Comparison of ENCODE assay signal across 13 mouse cellular contexts in the genomic region with DNA sequence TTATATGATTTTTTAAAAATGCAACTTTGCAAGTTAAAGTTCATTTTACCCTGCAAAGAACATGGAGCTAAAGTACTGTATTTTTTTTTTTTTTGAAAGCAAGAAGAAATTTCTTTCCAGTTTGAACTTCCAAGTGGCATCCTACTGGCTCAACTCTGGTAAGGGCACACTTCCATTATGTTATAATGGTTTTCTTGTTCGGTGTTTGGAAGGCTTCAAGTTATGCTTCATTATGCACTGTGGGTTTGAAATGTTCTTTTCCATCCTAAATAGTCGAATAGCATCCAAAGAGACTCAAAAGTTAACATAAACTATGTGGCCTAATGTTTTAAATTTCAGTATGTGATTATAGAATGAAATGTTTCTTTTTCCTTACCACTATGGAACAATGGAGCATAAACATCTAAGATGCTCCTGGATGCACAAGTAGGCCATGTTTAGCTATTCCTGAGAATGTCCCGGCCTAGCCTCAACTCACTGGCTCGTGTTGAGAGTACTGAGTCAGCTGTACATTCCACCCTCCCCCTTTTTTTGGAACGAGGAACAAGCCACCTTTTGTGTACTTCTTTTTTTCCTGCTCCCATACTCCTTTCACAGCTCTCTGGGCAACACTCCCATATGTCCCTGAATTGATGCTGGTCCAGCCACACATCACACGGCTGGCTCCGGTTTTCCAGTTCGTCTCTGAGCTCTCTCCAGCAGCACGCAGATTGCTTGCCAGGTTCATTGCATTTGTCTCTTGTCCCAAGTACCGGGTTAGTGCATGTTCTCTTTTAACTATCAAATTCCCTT. TPM values are rescaled to one million over a fixed set of nuclear protein-coding genes. Genes with fewer than 3 reads are reported as not detected.
DNase-seq lines count a peak whose midpoint lies in the region; ATAC-seq lines count a peak whose summit lies in the region.
"Had no signal": no experiment of that assay in that cellular context is flagged by ENCODE, and none has a peak within 500 bp of the region (broad histone marks: within the 10 kb centered on the region; RNA-seq: fewer than 3 reads in every experiment).

No protein-coding gene starts in this region.

- H3K36me3 ChIP-seq in midbrain, embryonic 15.5 days (replicated peaks) = no peaks in the 10 kb centered on the region
- no peaks in the 10 kb centered on the region for H3K36me3 ChIP-seq in midbrain, embryonic 13.5 days

- H3K4me3 ChIP-seq in midbrain, embryonic 15.5 days = no peak overlapping the region
- no peak overlapping the region for H3K4me3 ChIP-seq in midbrain, embryonic 13.5 days (replicated peaks)
- H3K4me3 ChIP-seq: erythroblast, embryonic 14.5 days; myocyte had no signal

- DNase-seq in frontal cortex, postnatal 14 days (ENCODE audit: low spot score in 2 of 2) = peak; percentile 26 to 51
- DNase-seq in left cerebral cortex, adult 18-20 months (ENCODE audit: low spot score in 2 of 2) = peak; percentile 5 to 48
- peak; percentile 18 to 25 for DNase-seq in right cerebral cortex, postnatal 36 days (ENCODE audit: low spot score in 2 of 2)
- DNase-seq in thymus, postnatal 14 days = no peak
- DNase-seq in yolk sac, embryonic 10.5 days (ENCODE audit: low spot score) = no peak
- DNase-seq: kidney, postnatal 10 days; lung, adult 2 months had no signal

- no peaks in the 10 kb centered on the region for H3K9me3 ChIP-seq in midbrain, embryonic 15.5 days
- H3K9me3 ChIP-seq in midbrain, embryonic 13.5 days = no peaks in the 10 kb centered on the region

- H3K9ac ChIP-seq in midbrain, embryonic 15.5 days = no peak overlapping the region
- no peak overlapping the region for H3K9ac ChIP-seq in midbrain, embryonic 13.5 days (replicated peaks)

- no peak overlapping the region for H3K27ac ChIP-seq in midbrain, embryonic 15.5 days
- no peak overlapping the region for H3K27ac ChIP-seq in midbrain, embryonic 13.5 days

- H3K27me3 ChIP-seq in midbrain, embryonic 15.5 days (replicated peaks) = no peaks in the 10 kb centered on the region
- H3K27me3 ChIP-seq in midbrain, embryonic 13.5 days = no peaks in the 10 kb centered on the region

- H3K4me2 ChIP-seq in midbrain, embryonic 15.5 days = no peak overlapping the region
- H3K4me2 ChIP-seq in midbrain, embryonic 13.5 days (replicated peaks) = no peak overlapping the region

- H3K4me1 ChIP-seq in midbrain, embryonic 15.5 days = no peaks in the 10 kb centered on the region
- H3K4me1 ChIP-seq in midbrain, embryonic 13.5 days (replicated peaks) = no peaks in the 10 kb centered on the region

- 77% methylated on average over 10 of the region's 10 CpGs for WGBS in midbrain, embryonic 15.5 days
- 79% methylated on average over 10 of the region's 10 CpGs for WGBS in midbrain, embryonic 13.5 days

- peak; percentile 89 for ATAC-seq in midbrain, embryonic 15.5 days (replicated peaks)
- no peak for ATAC-seq in midbrain, embryonic 13.5 days

RNA-seq across cellular contexts. Expression of gene Htr1a, which starts 31.7 kb away (rescaled TPM):
- polyA plus RNA-seq in midbrain, embryonic 15.5 days (2015; fragmentation: Nextera tagmentation; extraction: Ambion mirVana) = 2.6 and 3.2 TPM in 2 replicates
- 0.57 and 0.78 TPM in 2 replicates for polyA plus RNA-seq in midbrain, embryonic 13.5 days (2015; fragmentation: Nextera tagmentation; extraction: Ambion mirVana)
- total RNA-seq in left cerebral cortex, adult 18-20 months (2021) = 10 to 100 TPM in 1 of 2 experiments, 1 to 10 TPM in 1; 9.4 to 10.8 TPM
- total RNA-seq: MEL had no signal
- polyA plus RNA-seq: erythroblast, embryonic 14.5 days; heart, embryonic 14.5 days; lung, adult 2 months; myocyte had no signal

Comparison
In these comparisons a context has a peak if more than half of its experiments do, and no peak if none do; other contexts are left out.
1. DNase-seq: peak in frontal cortex, postnatal 14 days (2 of 2), left cerebral cortex, adult 18-20 months (2 of 2) and right cerebral cortex, postnatal 36 days (2 of 2); none in thymus, postnatal 14 days (single experiment) and yolk sac, embryonic 10.5 days (single experiment).